Mouse (Mus musculus): ENCODE data around the gene 4930402H24Rik.

4930402H24Rik gene

DNA sequence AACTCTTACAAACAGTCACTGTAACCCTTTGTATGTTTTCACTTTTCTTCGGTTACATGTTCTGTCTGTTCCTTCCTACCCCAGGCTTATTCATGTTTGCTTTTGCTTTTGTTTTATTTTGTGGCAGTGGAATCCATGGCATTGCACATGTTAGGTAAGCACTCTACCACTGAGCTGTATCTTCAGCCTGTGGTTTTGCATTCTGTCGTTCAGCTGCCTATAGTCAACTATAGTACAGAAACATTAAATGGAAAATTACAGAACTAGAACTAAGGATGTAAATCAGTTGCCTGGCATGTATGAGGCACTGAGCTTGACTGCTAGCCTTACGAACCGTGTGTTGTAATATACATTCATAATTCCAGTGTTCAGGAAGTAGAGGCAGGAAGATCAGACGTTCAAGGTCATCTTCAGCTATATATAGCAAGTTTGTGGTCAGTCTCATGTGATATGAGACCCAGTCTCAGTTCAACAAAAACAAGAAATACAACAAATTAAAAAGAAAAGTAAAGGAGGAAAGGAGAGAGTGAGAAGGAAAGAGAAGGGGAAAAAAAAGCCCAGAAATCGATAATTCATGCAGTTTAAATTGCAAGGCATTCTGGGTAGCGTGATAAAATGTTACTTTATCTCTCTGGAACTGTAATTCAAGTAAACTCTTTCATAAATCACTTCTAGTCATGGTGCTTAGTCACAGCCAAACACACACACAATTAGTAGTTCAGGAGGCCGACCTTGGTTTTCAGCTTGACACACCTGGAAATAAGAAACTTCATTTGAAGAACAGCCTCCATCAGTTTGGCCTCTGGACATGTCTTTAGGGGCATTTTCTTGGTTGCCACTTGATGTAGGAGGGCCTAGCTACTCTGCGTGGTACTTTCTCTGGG is 54.6 kb downstream of the 4930402H24Rik start:
- no peak for DNase-seq

DNA sequence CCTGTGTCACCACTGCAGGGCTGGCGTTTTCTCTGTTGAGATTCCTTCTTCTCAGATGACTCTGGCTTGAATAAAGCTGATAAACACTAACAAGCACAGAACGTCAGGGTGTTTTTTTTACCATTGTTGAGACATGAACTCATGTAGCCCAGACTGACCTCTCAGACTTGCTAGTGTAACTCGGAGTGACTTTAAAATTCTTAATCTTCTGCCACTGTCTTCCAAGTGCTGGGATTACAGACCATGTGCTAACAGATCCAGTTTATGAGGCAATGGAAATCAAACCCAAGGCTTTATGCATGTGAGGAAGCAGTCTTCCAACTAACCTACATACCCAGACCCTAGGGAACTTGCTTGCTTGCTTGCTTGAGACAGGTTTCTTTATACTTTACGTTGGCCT is 56.5 kb downstream of the 4930402H24Rik start:
- DNase-seq: no peak

GRCm38 (mm10) chr2:130848313-130848712 is 57.9 kb downstream of the 4930402H24Rik start:
- DNase-seq: no peak

DNA sequence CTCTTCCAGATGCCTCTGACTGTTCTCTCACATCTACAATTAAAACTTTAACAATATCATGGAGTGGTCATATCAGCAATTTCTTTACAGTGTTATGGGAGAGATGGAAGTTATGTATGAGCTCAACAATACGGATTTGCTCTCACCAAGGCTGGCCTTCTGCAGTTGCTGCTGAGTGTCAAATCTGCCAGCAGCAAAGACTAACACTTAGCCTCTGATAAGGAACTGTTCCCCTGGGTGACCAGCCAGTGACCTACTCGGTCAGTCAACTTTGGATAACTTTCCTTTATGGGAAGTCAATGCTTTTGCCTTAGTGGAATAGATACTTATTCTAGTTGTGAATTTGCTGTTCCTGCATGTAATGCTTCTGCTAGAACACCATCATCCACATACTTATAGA is 62.6 kb downstream of the 4930402H24Rik start:
- DNase-seq: no peak

- DNase-seq: peak; percentile 79 to 86
Observed at GRCm38 (mm10) chr2:130840846-130841245, 65.4 kb downstream of the 4930402H24Rik start.

DNA sequence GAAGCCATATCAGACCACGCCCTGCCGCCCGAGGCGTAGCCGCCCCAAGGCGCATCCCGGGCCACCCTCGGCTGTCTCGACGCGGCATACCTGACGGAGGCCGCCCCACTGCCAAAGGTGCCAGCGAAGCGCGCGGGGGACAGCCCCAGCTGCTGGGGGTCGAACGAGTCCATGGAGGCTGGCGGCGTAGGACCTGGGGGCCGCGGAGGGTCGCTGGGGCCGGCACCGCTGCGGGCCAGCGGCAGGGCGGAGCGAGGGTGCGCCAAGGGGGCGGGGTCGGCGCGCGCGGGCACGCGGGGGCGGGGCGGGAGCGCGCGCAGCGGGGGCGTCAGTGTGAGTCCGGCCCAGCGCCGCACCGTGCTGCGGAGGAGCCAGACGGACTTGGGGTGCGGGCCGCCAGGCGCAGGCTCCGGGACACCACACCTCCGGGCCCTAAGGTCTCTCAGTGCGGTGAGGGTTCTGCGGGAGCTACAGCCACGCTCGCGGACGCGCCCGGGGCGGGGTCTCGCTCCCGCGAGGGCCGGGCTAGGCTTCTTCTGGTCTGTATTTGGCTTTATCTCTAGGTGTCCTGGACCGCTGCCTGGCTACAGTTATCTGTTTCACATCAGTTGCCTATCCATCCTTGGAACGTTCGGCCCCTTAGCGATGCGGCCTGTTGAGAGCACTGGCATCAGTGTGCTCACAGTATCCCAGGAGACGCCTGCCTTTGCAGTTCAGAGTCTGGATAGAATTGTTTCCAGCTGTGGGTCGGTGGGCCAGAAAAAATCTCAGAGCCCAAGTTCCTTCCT is 66.1 kb downstream of the 4930402H24Rik start:
- peak; percentile 79 to 90 for DNase-seq

DNA sequence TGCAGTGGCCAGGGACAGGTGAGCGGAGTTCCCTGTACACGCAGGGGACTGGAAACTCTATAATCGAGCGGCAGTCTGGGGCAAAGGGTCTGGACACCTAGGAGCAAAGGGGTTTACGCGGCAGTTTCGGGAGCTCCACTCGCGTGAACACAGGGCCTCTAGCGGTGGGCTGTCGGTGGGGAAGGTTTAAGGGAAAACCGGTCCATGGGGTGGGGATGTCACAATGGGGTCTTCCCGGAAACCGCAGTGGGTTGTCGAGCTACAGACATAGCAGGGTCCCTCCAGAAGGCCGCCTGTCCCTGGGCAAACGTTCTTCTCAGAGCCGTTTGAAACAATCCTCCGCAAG is 66.7 kb downstream of the 4930402H24Rik start:
- DNase-seq: no peak

- peak; percentile 46 to 72 for DNase-seq
Observed at GRCm38 (mm10) chr2:130839084-130839483, 67.1 kb downstream of the 4930402H24Rik start.

DNA sequence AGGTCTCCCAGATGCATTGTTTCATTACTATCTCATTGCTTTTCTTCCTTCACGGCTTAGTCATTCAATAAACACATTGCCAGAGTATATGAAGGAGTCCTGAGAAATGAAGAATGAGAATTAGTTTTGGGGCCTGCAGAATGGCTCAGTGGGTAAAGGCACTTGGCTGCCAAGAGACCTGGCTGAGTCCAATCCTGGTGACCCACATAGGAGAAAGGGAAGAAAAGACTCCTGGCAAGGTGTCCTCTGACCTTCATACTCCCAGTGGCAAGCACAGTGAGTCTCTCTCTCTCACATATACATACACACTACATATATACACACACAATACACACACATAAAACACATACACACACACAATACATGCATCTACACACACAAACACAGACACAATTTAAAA is 68.1 kb downstream of the 4930402H24Rik start:
- DNase-seq: peak; percentile 35 to 60

GRCm38 (mm10) chr2:130833699-130834098 is 72.5 kb downstream of the 4930402H24Rik start:
- no peak for DNase-seq

- DNase-seq: no peak
Observed at GRCm38 (mm10) chr2:130832582-130832981, 73.6 kb downstream of the 4930402H24Rik start.

- DNase-seq: no peak
Observed at GRCm38 (mm10) chr2:130832012-130832411, 74.2 kb downstream of the 4930402H24Rik start.

DNA sequence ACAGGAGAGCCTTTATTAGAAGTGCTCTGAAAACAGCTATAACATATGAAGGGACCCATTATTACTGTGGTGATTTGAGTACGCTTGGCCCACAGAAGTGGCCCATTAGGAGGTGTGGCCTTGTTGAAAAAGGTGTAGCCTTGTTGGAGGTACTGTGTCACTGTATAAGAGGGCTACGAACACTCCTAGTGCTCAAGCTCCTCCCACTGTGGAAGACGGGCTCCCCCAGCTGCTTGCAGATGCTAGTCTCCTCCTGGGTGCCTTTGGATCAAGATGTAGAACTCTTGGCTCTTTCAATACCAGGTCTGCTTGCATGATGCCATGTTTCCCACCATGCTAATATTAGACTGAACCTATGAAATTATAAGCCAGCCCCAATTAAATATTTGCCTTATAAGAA is 76.0 kb downstream of the 4930402H24Rik start:
- DNase-seq: no peak

DNA sequence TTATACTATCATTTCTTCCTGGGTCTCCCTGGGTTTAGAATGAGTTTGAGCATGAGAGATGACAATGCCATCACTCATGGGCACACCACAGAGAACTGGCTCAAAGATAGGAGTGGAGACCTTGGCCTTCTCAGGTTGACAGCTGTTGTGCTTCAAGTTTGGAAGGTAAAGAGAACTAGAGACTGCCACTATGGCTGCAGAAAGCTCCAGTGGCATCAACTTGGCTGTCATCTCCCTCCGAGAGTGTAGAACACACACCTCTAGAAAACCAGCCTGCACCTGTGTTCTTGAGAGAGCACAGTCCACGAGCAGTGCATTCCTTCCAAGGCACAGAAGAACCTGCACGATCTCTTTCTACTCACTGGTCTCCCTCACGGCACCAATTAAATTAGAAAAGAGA is 76.7 kb downstream of the 4930402H24Rik start:
- no peak for DNase-seq

- peak in 1 of 2 experiments; percentile 35 for DNase-seq
Observed at GRCm38 (mm10) chr2:130828668-130829067, 77.5 kb downstream of the 4930402H24Rik start.

- DNase-seq: peak in 1 of 2 experiments; percentile 24
Observed at GRCm38 (mm10) chr2:130828066-130828465, 78.1 kb downstream of the 4930402H24Rik start.

GRCm38 (mm10) chr2:130827410-130827809 is 78.8 kb downstream of the 4930402H24Rik start:
- peak; percentile 80 to 92 for DNase-seq

GRCm38 (mm10) chr2:130818838-130819647 is 87.2 kb downstream of the 4930402H24Rik start:
- DNase-seq: no peak

GRCm38 (mm10) chr2:130817865-130818264 is 88.3 kb downstream of the 4930402H24Rik start:
- no peak for DNase-seq

DNA sequence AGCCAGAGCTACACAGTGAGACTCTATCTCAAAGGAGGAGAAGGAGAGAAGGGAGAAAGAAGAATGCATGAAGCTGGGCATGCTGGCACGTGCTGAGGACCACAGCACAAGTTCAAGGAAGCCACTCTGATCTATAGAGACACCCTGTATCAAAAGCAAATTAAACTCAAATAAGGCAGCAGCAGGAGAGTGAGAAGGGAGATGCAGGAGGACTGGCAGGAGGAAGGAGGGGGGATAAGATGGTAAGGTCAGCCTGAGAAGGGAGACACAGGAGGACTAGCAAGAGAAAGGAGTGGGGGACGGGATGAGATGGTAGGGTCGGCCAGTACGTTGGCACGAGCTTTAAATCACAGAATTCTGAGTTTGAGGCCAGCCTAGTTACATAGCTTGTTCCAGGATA is 90.0 kb downstream of the 4930402H24Rik start:
- DNase-seq: no peak

DNA sequence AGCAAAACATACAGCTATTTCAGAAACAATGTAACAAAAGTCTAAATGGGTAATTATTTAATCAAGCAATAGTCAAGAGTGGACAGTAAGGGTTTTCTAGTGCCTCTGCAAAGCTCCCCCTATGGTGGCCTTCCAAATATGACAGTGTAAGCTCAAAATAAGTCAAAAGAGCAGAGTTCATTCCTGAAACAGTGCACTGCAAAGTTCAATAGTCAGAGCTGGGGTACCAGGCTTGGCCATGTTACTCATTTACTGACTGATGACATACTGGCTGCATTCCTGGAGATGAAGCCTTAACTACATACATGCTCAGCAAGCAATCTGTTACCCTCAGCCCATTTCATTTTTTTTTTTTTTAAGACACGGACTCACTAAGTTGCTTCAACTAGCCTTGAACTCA is 91.7 kb downstream of the 4930402H24Rik start:
- peak; percentile 62 to 72 for DNase-seq

DNA sequence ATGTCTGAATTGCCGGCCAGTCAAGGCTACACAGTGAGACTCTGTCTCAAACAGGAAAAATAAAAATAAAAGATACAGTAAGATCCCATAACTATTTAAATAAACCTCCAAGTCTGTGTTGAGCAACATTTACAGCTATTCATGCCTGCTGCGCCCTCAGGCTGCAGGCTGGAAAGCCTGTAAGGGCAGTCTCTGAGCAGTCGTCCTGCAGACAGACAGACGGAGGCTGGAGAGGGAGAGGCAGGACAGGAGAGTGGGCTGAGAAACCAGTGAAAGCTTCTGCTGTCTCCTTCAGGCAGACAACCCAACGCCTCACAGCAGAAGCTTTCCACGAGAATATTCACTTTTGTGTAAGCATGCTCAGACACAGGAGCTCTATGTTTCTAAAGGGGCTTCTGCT is 92.5 kb downstream of the 4930402H24Rik start:
- no peak for DNase-seq

GRCm38 (mm10) chr2:130812487-130812886 is 93.7 kb downstream of the 4930402H24Rik start:
- DNase-seq: no peak

Data from kidney, postnatal 25 days (tissue).